Mouse (Mus musculus) layer of hippocampus, adult 11-12 months (tissue): ENCODE measurements around the gene Ambra1.
A peak's percentile ranks its signal among the peaks of the same experiment; 100 is the strongest.

Experiments used
- DNase-seq: peaks from one replicate; pipeline ENCODE4 v3.0.0; 2022; ENCODE audit warnings: low spot score

Gene Ambra1

GRCm38 (mm10) chr2:91934826-91935525, 205.0 kb downstream of the Ambra1 start:
- no peak for DNase-seq

DNA sequence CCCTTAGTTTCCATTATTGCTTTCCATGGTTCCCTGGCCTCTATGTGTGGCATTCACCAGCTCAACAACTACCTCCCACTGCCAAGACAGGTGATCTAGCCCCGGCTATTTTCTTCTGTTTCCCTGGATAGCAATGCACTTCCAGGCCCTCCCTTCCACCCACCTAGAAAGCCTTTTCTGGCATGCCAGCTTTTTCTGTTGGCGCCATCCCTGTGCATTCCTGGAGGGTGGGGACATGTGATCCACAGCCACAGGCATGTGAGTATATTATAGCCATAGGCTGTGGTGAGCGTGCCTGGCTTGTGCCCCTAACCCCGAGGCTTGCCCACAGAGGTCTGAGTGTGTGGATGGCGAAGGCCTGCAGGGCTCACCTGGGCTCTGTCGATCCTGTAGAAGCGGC, 206.2 kb downstream of the Ambra1 start:
- no peak for DNase-seq

DNA sequence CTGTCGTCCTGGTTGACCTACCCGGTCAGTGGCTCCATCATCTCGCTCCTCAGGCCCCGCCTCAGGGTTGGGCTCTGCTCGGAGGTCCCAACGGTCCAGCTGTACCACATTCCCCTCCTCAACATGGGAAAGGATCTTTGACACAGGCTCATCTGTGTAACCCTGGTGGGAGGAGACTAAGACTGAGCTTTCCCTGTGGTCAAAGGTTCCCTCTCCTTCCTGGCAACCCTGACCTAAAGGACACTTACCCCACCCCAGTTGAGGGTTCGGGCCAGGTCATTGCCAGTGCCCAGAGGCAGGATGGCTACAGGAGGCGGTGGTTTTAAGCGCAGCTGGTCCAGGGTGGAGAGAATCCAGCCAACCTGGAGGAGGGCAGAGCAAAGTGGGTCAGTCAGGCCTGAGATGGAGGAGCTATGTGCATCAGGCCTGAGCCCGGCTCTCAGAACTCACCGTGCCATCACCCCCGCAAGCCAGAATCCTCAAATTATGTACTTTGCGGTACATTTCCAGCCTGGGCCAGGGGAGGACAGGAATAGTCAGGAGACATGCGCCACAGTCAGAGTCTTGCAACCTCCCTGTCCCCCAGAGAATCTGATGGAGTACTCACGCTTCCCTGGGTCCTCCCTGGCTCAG, 209.5 kb downstream of the Ambra1 start:
- DNase-seq: no peak

DNA sequence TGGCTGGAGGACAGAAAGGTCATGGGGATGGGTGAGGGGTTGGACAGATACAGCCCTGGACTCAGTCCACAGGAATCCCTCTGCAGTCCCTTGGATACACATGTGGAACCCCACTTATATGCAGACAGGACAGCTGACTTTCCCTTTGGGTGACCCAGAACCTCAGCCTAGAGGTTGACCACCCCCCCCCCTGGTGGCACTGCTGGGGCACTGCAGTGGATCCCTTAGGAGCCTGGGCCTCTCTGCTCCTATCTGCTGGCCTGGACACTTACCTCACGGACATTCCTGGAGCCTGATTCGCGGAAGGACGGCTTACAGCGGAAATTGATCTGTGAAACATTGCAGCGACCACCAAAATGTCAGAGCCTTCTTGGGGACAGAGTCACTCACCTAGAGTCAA, 212.4 kb downstream of the Ambra1 start:
- no peak for DNase-seq

GRCm38 (mm10) chr2:91944170-91944950, 214.4 kb downstream of the Ambra1 start:
- DNase-seq: peak; percentile 85

DNA sequence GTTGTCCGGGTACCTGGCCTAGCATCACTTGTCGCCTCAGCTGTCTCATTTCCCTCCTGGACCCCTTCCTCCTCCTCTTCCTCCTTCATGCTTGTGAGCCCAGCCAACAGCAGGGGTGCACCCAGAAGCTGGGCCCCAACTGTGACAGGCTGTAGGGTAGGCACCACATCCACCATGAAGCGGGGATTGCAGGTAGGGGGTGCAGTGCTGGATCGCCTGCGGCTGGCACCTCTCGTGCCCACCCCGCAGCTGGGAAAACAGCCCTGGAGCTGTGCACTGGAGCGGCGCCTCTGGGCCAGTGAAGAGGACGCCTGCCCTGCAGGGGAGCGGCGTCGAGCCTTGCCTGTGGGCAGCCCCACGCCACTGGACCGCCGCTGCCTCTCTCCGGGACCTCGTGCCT, 215.5 kb downstream of the Ambra1 start, which contains the start of gene Gm9821:
TSS of gene Gm9821 (plus strand) at position 221 of the 400 bp plus-strand sequence.
- DNase-seq: no peak

DNA sequence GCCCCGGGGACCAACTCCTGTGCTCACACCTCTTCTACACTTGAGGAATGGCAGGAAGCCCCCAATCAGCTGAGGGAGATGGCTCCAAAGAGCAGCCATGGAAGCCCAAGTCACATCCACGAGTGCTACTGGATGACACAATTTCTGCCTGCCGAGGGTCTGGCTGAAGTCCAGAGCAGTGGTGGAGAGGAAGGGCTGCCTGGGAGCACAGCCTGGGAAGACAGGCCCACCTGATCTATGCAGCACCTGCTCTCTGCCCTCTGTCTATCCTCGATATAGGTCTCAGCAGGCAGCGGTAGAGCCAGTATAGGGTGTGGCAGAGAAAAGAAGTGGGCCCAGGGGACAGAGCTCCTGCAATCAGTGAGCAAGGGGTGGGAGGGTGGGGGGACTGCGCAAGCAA, 216.9 kb downstream of the Ambra1 start:
- no peak for DNase-seq

DNA sequence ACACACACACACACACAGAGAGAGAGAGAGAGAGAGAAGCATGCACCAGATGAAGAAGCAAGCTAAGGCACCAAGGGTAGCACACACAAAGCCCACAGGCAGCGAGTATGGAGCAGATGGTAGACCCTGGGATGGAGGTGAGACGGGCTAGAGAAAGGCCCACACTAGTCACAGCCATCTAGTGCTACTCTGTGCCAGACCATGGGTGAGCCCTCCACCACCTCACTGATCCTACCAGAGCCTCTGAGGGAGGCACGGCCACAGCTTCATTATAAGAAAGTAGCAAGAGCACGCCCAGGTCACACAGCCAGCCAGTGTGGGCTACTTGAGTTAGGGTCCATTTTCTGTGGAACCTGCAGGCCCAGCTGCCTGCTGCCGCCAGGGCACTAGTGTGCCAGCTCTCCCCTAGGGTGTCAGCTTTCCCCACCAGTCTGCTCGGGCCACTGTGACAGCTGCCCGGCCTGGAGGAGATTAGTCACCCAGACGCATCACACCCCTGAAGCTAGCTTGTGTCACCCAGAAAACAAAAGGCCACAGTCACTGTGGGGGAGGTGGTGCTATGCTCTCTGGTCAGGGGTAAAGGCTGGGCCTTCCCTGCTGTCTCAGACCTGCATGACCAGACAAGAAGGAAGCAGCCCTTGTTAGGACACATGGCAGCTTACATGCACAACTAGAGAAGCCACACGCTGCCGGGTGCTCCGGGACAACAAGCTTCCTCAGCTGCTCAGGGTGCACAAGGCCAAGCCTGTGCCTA, 217.6 kb downstream of the Ambra1 start:
- peak; percentile 63 for DNase-seq

- no peak for DNase-seq
These were observed 218.2 kb downstream of the Ambra1 start for GRCm38 (mm10) chr2:91948151-91948509.

DNA sequence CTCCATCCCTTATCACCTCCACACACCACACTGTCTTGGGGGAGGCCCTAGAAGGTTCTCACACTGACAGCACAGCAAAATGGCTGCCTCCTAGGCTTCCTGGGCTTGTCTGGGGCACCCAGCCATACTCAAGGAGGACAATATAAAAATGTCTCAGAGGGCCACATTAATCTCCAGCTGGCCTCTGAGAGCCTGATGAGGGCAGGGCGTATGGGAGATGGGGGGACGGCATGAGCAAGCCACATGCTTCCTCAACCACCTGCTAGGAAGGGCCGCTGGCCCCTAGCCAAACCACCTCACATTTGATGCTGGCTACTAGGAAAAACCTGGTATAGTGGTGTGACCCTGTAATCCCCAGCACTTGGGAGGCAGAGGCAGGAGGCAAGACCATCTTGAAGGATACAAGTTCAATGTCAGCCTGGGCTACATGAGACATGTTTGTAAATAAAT, 218.9 kb downstream of the Ambra1 start:
- no peak for DNase-seq

- no peak for DNase-seq
These were observed 219.7 kb downstream of the Ambra1 start for GRCm38 (mm10) chr2:91949411-91950274.

DNA sequence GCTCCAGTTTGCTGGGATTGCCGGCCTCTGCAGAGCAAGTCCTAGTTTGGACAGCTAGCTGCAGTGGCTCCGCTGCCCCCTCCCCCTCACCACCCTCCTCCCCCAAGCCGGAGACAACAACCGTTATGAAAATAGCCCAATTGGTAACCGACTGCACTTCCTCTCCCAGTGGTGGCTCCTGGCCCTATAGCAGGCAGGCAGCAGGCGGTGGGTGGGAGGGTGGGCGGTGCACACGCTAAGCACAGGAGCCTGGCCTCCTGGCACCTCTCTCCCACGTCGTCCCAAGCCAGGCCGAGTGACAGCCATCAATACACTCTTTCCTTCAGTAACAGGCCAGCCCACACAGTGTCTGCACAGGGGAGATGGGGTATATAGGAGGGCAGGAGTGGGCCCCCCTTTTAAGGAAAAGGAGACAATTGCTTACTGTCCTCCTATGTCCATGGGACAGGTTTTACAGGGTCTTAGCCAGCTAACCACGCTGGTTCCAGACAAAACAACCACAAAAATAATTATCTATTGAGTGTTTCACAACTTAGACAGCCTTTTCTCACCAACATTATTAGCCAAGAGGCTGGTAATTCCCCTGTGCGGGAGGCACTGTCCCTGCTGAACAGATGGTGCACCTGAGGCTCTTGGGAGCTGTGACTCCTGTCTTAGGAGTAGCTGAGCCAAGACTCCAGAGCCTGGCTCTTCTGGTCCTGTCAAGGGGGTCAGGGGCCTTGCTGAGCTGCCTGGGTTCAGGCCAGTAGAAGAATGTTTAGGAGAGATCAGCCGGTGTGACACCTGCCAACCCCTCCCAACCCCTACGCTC, 220.5 kb downstream of the Ambra1 start:
- DNase-seq: no peak

DNA sequence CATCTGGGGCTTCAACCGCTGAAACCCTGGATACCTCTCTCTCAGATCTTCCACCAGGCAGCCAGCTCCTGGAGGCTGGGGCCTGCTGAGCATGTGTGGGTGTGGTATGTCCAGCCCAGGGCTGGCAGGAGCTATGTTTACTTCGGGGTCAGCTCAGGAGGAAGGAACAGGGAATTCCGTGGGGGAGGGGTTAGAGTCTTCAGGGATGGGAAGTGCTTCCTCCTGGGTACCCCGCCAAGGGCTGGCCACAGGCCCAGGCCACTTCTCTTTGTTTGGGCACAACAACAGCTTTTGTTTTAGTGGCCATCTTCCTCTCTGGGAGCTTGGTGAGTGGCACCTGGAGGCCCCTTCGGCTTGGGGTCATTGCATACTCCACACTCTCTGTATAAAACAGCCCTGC, 223.9 kb downstream of the Ambra1 start:
- DNase-seq: no peak

- DNase-seq: no peak
These were observed 225.2 kb downstream of the Ambra1 start for GRCm38 (mm10) chr2:91955121-91955591.

DNA sequence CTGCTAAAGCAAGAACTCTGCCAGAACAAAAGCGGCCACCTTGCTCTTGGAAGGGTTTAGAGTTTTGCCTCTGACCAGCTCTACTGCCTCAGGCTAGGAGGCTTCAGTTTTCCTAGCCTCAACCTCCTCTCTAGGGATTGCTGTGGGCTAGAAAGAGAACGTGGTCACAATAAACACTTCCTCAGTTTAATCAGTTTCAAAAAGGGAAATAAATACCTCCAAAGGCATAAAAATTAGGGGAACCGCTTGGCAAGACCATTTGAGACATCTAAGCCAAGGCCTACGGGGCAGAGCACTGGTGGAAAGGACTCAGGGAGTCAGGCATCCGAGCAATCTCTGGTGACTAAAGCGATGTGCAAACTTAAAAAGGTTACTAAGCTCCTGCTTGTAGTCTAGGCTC, 225.9 kb downstream of the Ambra1 start:
- no peak for DNase-seq

DNA sequence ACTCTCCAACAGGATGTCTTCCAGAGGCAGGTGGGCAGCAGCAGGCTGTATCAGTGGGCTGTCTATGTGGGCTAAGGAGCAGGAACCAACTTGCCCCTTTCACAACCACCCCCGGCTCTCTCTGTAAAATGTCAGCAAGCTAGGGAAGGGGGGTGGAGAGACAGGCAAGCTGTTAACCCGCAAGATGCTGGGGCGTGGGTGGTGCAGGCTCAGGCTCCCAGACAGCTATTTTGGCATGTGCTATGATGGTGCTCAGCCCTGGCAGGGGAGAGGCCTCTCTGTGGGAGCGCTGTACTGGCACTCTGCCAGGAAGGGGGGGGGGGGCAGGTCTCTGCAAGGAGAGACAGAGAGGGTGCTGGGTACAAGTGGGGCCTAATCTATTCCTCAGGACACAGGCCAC, 227.2 kb downstream of the Ambra1 start:
- peak; percentile 91 for DNase-seq

DNA sequence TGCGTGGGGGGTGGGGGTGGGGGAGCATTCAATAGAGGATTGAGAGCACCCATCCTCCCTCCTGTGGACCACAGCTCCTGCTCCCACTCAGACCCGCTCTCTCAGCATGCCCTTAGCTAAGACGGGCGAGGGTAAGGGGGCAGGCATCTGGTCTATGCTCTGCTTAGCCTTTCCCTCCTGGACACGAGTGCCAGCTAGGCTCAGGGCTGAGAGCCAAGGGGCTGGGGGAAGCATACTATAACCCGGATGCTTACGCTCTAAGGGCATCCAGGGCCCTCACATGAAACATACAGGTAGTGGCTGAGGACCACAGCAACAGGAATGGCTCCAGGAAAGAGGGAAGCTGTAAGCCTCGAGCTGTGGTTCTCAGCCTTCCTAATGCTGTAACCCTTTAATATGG, 228.1 kb downstream of the Ambra1 start:
- DNase-seq: no peak

- DNase-seq: peak; percentile 61
These were observed 228.9 kb downstream of the Ambra1 start for GRCm38 (mm10) chr2:91958701-91959457.
